Mouse (Mus musculus) midbrain, embryonic 13.5 days (tissue): ENCODE results near the gene Pcdh15. TPM values are rescaled to one million over a fixed set of nuclear protein-coding genes. Genes with fewer than 3 reads are reported as not detected.

ENCODE experiments used
- ATAC-seq: fragments of 200-750 bp; cut with Nextera tagmentation; 2 replicates; pipeline ENCODE4 v1.8.0; 2017; ENCODE audit warnings: mild to moderate bottlenecking, moderate TSS enrichment, moderate library complexity
- H3K27ac ChIP-seq: fragments of 300-500 bp; sonication (generic); 2 replicates; pipeline ENCODE4 v1.5.1; 2015; ENCODE audit warnings: inconsistent platforms, mild to moderate bottlenecking, moderate library complexity
- H3K27me3 ChIP-seq: fragments of 300-500 bp; sonication (generic); 2 replicates; pipeline ENCODE4 v1.6.1; 2015; ENCODE audit warnings: mild to moderate bottlenecking, inconsistent platforms
- H3K36me3 ChIP-seq: fragments of 300-500 bp; sonication (generic); 2 replicates; pipeline ENCODE4 v1.6.1; 2015; ENCODE audit warnings: mild to moderate bottlenecking, inconsistent platforms
- H3K4me1 ChIP-seq: fragments of 300-500 bp; sonication (generic); replicated peaks from 2 replicates; pipeline ENCODE4 v1.6.1; 2015; ENCODE audit warnings: inconsistent platforms
- H3K4me2 ChIP-seq: fragments of 300-500 bp; sonication (generic); replicated peaks from 2 replicates; pipeline ENCODE4 v1.6.1; 2015; ENCODE audit warnings: moderate library complexity, mild to moderate bottlenecking, inconsistent platforms
- H3K4me3 ChIP-seq: fragments of 300-500 bp; sonication (generic); replicated peaks from 2 replicates; pipeline ENCODE4 v1.5.1; 2015; ENCODE audit warnings: mild to moderate bottlenecking, inconsistent platforms
- H3K9ac ChIP-seq: fragments of 300-500 bp; sonication (generic); replicated peaks from 2 replicates; pipeline ENCODE4 v1.6.1; 2015; ENCODE audit warnings: mild to moderate bottlenecking, inconsistent platforms
- H3K9me3 ChIP-seq: fragments of 300-500 bp; sonication (generic); 2 replicates; pipeline ENCODE4 v1.6.1; 2016; ENCODE audit warnings: mild to moderate bottlenecking, inconsistent platforms
- WGBS: fragments of 180-500 bp; shearing (Covaris S2); methylation state at CpG from one replicate; pipeline ENCODE4 v1.1.7; 2015; 5-methylcytosine and 5-hydroxymethylcytosine counted together
- polyA plus RNA-seq: library from polyadenylated mRNA; unstranded; fragments of >200 nt; fragmentation: Nextera tagmentation; extraction: Ambion mirVana; gene quantifications from 2 replicates; pipeline ENCODE4 v1.2.1, GENCODE M21; 2015

The Pcdh15 gene
- polyA plus RNA-seq, 1 experiment from 2014 or later = 5.9 TPM

DNA sequence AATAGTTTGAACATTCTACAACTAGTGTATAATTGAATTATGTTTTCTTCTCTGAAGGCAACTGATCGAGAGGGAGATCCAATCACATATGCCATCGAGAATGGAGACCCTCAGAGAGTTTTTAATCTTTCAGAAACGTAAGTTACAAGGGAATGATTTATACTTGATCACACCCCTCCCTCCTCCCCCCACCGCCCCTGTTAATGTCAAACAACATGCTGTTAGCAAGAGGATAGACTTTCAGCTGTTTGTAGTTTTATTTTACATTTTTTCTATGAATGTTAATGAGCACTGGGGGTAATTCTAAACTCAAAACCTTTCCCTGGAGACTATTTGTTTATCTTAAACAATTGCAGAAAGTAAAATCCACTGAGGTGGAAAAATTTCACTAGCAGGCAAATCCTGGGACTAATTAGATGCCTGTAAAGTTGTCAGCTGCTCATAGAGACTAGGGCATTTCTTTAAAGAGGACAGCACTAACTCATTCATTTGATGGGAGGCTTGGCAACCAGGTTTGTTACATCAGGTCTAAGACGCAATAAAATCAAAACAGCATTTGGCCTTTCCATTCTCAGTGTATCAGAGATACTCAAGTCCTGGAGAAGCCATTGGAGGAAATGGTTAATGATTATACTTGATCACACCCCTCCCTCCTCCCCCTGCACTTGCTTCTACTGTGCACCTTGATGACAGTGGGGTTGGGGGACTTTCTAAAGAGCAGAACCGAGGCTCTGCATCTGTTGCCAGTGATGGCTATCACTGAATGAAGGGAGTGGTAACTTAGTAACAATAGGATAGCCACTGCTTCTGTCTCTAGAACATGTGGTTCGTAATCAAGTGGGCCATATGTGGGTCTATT is 1280.4 kb downstream of the Pcdh15 start:
- WGBS = 63% methylated on average over 7 of the region's 7 CpGs
- Histone ChIP-seq H3K27ac (no peak overlapping the region), H3K27me3 (no peaks in the 10 kb centered on the region), H3K9ac (no peak overlapping the region), H3K4me3 (no peak overlapping the region), H3K36me3 (no peaks in the 10 kb centered on the region), H3K4me1 (no peaks in the 10 kb centered on the region), H3K4me2 (no peak overlapping the region), H3K9me3 (no peaks in the 10 kb centered on the region)
- no peak for ATAC-seq

DNA sequence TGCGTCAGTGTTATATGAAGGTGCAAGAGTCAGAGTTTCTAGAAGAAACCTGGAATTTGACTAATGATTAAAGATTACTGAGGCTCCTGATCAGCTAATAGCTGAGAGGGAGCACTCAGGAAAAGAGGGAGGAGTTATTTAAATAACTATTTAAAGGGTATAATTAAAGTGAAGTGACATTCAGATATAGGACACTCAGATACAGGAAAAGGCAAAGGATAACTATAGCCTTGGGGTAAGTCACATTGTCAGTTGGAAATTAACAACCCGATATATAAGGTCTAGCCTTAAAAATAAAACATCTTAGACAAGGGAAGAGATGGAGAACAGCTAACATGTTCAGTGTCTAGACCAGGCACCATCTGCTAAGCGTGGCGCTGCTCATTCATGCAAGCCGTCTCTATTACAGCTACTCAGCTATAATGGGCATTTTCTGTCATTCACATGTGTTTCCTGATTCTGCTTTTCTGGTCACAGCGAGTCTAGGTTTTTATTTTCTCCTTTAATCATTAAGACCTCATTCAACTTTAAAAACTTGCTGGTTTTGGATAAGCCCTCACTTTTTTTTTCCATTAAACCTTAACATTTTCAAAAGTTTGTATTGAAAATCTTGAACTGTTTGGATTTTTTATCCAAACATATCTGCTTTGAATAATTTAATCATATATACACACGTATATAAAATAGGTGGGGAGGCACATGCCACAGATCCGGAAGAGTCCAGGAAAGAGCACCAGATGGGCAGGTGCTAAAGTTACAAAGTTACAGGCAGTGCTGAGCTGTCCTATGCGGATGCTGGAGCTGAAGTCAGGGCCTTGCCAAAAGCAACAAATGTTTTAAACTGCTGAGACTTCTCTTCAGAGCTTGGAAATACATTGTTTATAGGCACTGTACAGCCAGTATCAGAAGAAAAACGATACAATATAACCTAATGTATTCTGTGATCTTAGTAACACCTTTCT is 1288.7 kb downstream of the Pcdh15 start:
- WGBS = 75% methylated on average over 10 of the region's 10 CpGs
- ATAC-seq = peak; percentile 66; the same call in 1 of the 2 replicates

DNA sequence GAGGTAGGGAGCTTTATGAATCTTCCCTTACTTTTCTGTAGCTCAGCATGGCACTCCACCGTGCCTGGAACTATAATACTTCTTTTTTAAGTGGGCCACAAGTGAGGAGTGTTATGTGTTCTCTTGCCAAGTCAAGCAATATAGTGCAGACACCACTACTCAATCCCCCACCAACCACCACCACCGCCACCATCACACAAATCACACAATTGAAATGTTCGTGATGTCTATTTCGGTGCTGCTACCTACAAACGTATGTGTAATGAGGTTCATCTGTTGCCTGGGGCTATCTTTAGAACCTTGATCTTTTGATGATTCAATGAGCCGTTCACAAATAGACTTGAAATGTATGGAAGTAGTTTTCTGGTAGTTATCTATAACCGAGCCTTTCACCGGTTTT is 1304.0 kb downstream of the Pcdh15 start:
- Histone ChIP-seq H3K27ac (no peak overlapping the region), H3K4me3 (no peak overlapping the region), H3K4me1 (no peaks in the 10 kb centered on the region), H3K36me3 (no peaks in the 10 kb centered on the region), H3K4me2 (no peak overlapping the region), H3K9ac (no peak overlapping the region), H3K9me3 (no peaks in the 10 kb centered on the region), H3K27me3 (no peaks in the 10 kb centered on the region)
- ATAC-seq = no peak
- WGBS = 91% methylated on average over 8 of the region's 8 CpGs

More for the DNA sequence above, 1288.7 kb downstream of the Pcdh15 start:
- Histone ChIP-seq H3K9ac (no peak overlapping the region), H3K27ac (no peak overlapping the region), H3K27me3 (no peaks in the 10 kb centered on the region), H3K4me1 (no peaks in the 10 kb centered on the region), H3K4me3 (no peak overlapping the region), H3K36me3 (no peaks in the 10 kb centered on the region), H3K9me3 (no peaks in the 10 kb centered on the region), H3K4me2 (no peak overlapping the region)

DNA sequence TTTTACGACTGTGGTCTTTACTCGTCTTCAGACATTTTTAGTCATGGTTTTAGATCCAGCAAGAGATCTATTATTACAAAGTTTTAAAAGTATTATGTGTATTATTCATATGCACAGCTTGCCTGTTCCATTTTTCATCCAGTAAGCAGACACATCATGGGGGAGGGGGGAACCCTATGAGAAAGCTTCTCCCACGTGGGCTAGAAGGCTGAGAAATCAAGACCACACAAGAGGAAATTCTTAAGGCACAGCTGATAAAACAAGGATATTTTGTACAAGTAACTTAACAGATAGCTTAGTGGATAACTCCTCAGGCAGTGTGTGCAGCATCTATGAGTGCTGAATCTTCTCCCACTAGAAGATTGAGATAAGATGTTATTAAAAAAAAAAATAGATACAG is 1314.9 kb downstream of the Pcdh15 start:
- Histone ChIP-seq H3K36me3 (no peaks in the 10 kb centered on the region), H3K4me1 (no peaks in the 10 kb centered on the region), H3K9me3 (no peaks in the 10 kb centered on the region), H3K4me3 (no peak overlapping the region), H3K27ac (no peak overlapping the region), H3K27me3 (no peaks in the 10 kb centered on the region), H3K9ac (no peak overlapping the region), H3K4me2 (no peak overlapping the region)
- no peak for ATAC-seq
- WGBS = 68% methylated on average over 3 of the region's 3 CpGs

DNA sequence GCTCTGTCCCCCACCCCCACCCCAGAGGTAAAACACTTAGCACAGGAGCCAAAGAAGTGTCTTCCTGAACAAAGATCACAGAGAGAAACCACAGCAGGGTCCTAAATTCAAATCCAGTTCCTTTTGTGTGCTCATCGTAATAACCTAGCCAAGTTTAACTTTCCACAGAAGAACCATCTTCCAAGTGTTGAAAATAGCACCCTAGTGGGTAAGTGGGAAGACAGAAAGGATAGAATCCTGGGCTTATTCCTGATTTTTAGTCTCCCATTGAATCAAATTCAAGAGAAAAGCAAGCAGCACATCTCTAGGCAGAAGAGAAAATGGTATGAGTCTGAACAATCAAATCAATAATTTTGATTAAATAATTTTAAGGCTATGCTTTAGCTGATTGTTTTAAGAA is 1315.8 kb downstream of the Pcdh15 start:
- WGBS = 75% methylated on average over 1 of the region's 1 CpGs
- Histone ChIP-seq H3K27ac (no peak overlapping the region), H3K36me3 (no peaks in the 10 kb centered on the region), H3K4me1 (no peaks in the 10 kb centered on the region), H3K9me3 (no peaks in the 10 kb centered on the region), H3K9ac (no peak overlapping the region), H3K4me2 (no peak overlapping the region), H3K4me3 (no peak overlapping the region), H3K27me3 (no peaks in the 10 kb centered on the region)
- ATAC-seq = no peak

DNA sequence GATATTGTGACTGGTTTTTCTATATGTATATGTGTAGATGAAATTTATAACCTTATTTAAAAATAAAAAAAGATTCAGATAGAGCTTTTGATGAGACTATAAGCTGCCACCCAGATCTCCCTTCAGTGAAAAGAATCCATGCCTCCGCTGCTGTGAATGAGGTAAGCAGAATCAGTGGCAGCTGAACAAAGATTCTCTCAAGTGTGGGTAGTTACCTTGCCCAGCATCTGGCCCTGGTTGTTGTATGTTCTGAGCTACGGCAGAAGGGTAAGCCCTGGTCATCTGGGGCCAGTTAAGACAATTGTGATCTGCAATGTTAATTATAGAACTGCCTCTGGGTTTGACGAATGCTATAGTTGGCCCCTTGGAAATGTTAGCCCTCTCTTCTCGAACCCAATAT is 1316.2 kb downstream of the Pcdh15 start:
- Histone ChIP-seq H3K27ac (no peak overlapping the region), H3K27me3 (no peaks in the 10 kb centered on the region), H3K4me1 (no peaks in the 10 kb centered on the region), H3K9ac (no peak overlapping the region), H3K36me3 (no peaks in the 10 kb centered on the region), H3K4me2 (no peak overlapping the region), H3K4me3 (no peak overlapping the region), H3K9me3 (no peaks in the 10 kb centered on the region)
- ATAC-seq = no peak
- 64% methylated on average over 4 of the region's 4 CpGs for WGBS

DNA sequence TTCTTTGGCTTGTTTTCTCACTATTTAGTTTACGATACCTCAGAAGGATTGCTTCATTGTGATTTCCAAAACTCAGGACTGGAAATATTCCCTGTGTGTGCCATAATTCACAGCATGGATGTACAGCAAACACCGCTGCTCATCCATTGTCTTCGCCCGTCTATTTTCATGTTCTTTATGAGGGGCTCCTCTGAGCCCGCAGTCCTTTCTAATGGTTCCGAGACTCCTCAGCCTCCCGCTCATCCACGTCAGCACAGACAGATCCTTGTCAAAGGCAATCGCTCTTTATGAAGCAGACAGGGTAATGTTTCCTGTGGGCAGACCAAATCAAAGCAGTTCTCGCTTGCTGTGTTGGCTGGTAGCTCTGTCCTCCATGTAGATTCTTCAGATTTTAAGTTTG is 1316.8 kb downstream of the Pcdh15 start:
- H3K9me3 ChIP-seq = no peaks in the 10 kb centered on the region
- no peak overlapping the region for H3K9ac ChIP-seq
- no peaks in the 10 kb centered on the region for H3K4me1 ChIP-seq
- H3K36me3 ChIP-seq = no peaks in the 10 kb centered on the region
- H3K4me2 ChIP-seq = no peak overlapping the region
- 85% methylated on average over 10 of the region's 10 CpGs for WGBS
- H3K27me3 ChIP-seq = no peaks in the 10 kb centered on the region
- no peak for ATAC-seq
- H3K27ac ChIP-seq = no peak overlapping the region
- no peak overlapping the region for H3K4me3 ChIP-seq

DNA sequence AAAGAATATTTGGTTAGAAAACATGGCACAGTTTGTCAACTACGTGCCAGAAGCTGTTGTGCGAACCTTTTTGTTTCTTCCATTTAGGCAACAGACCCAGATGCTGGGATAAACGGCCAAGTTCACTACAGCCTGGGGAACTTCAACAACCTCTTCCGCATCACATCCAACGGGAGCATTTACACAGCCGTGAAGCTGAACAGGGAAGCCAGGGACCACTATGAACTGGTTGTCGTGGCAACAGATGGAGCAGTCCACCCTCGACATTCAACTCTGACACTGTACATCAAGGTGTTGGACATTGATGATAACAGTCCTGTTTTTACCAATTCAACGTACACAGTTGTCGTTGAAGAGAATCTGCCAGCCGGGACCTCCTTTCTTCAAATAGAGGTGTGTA is 1350.9 kb downstream of the Pcdh15 start:
- Histone ChIP-seq H3K9me3 (no peaks in the 10 kb centered on the region), H3K4me2 (no peak overlapping the region), H3K27ac (no peak overlapping the region), H3K9ac (no peak overlapping the region), H3K4me3 (no peak overlapping the region), H3K27me3 (no peaks in the 10 kb centered on the region), H3K36me3 (no peaks in the 10 kb centered on the region), H3K4me1 (no peaks in the 10 kb centered on the region)
- 70% methylated on average over 11 of the region's 11 CpGs for WGBS
- ATAC-seq = no peak

DNA sequence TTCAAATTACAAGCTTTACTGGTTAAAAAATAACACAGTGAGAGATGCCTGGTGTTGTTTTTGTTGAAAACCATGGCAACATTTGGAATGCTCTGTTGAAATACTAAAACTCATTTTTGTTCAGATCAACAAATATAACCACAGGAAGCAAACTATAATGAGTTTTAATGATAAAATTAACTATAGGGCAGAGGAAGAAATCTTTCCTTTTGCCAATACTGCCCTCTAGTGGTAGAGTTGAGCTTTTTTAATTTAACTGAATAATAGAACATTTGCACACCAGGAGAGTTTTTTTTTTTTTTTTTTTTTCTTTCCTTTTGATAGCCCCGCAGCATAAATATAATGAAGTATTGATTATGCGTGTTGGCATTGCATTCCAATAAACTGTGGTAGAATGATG is 1364.8 kb downstream of the Pcdh15 start:
- no peak for ATAC-seq
- H3K36me3 ChIP-seq = no peaks in the 10 kb centered on the region
- WGBS = 32% methylated on average over 2 of the region's 2 CpGs
- no peak overlapping the region for H3K27ac ChIP-seq
- H3K9ac ChIP-seq = no peak overlapping the region
- H3K4me2 ChIP-seq = no peak overlapping the region
- no peaks in the 10 kb centered on the region for H3K27me3 ChIP-seq
- no peaks in the 10 kb centered on the region for H3K9me3 ChIP-seq
- H3K4me1 ChIP-seq = no peaks in the 10 kb centered on the region
- H3K4me3 ChIP-seq = no peak overlapping the region

DNA sequence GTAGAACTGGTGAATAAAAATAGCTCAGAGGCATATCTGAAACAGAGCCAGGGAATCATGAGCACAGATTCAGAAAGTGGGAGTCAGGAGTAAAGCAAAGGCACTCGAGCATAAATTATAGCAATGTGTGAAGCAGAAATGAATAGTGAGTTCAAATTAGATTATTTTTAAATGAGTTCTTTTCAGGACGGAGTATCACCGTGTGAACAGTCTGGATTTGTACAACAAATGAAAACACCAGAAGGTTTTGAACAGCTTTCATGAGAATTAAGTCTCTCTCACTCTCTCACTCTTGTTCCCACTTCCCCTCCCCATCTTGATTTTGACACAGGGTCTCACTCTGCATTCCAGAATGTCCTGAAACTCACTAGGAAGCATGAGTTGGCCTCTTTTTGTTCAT is 1381.6 kb downstream of the Pcdh15 start:
- Histone ChIP-seq H3K27ac (no peak overlapping the region), H3K4me2 (no peak overlapping the region), H3K4me1 (no peaks in the 10 kb centered on the region), H3K36me3 (no peaks in the 10 kb centered on the region), H3K4me3 (no peak overlapping the region), H3K9ac (no peak overlapping the region), H3K27me3 (no peaks in the 10 kb centered on the region), H3K9me3 (no peaks in the 10 kb centered on the region)
- no peak for ATAC-seq
- WGBS = 62% methylated on average over 3 of the region's 3 CpGs

DNA sequence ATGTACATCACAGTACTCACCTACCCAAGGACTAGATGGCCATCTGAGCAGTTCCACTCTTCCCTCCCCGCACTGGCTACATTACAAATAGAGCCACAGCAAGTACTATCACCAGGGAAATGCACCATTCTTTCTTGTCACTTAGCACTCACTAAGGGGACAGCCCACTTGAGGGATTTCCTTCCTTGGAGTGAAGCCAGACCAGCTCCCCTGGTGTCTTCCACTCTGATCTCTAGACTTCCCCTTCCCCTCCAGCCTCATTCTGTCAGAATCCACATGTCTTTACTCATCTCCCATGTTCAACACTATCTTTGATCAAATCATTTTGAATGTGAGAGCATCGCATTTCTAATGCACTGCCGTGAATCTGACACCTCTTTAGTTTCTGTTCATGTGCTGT is 1413.2 kb downstream of the Pcdh15 start:
- 76% methylated on average over 3 of the region's 3 CpGs for WGBS
- Histone ChIP-seq H3K9ac (no peak overlapping the region), H3K4me1 (peaks cover 4% of the 10 kb centered on the region; the same call in 1 of the 2 replicates), H3K27ac (no peak overlapping the region), H3K27me3 (no peaks in the 10 kb centered on the region), H3K4me3 (no peak overlapping the region), H3K9me3 (no peaks in the 10 kb centered on the region), H3K36me3 (no peaks in the 10 kb centered on the region), H3K4me2 (no peak overlapping the region)
- ATAC-seq = no peak

DNA sequence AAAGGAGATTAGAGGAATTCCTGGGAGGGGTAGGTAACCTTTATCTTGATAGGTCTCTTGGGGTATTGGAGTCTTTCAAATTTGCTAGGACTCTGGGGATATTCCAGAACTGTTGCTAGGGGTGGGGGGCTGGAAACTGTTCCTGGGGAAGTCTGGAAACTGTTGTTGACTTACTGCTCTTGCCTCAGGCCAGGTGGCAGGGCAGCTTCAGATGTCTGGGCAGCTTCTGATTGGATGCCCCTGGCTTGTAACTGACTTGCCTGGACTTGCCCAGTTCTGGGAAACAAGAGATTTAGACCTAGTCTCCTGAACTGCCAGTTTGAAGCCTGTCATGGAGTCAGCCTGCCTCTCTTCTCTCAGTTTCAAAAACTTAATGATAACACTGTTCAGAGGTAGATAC is 1414.6 kb downstream of the Pcdh15 start:
- Histone ChIP-seq H3K9ac (no peak overlapping the region), H3K27ac (no peak overlapping the region), H3K9me3 (no peaks in the 10 kb centered on the region), H3K4me3 (no peak overlapping the region), H3K36me3 (no peaks in the 10 kb centered on the region), H3K4me1 (peaks cover 4% of the 10 kb centered on the region; the same call in 1 of the 2 replicates), H3K27me3 (no peaks in the 10 kb centered on the region), H3K4me2 (no peak overlapping the region)
- ATAC-seq = no peak
